Mouse (Mus musculus): ENCODE data around the gene Agbl4.

Agbl4 gene

DNA sequence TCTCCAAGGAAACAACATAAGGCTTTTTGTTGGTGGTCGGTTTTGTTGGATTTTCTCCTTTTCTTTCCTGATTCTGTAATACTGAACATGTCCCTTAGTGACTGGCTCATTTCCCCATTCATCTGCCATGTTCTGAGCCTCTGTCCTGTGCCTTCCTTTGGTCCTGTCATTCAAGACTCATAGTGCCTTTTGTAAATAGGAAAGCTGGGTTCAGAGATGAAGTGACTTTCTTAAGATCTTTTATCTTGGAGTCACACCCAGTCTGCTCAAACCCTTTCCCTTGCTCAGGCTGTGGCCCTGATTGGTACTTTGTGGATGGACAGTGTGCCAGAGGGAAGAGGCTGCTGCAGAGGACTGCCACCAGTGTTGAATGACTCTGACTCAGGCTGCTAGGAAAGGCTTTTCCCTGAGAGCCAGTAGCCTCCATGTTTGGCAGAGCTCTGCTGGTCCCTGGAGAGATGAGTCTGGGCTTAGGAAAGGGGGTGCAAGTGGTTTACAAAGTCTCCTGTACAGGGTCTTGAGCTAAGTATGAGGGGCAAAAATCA lies 1047.2 kb downstream of the Agbl4 start:
- DNase-seq (ENCODE audit: low spot score in 2 of 2), result no peak

DNA sequence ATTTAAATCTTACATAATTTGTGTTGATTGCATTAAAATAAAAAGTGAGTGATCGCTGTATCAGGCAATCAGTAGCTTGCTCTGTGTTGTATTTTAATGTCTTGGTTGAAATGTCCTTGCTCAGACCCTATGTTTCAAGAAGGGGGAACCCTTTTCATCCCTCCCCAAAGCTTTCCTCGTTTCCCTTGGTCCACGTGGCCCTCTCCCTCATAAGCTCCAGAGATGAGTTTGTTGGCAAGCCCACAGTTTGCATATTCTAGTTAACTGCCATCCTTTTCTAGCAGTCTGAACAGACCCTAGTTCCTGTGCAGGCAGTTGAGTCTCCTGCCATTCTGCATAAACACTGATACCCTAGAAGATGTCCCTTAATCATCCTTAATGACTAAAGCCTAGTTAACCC lies 1050.5 kb downstream of the Agbl4 start:
- DNase-seq (ENCODE audit: low spot score in 2 of 2), result no peak

DNA sequence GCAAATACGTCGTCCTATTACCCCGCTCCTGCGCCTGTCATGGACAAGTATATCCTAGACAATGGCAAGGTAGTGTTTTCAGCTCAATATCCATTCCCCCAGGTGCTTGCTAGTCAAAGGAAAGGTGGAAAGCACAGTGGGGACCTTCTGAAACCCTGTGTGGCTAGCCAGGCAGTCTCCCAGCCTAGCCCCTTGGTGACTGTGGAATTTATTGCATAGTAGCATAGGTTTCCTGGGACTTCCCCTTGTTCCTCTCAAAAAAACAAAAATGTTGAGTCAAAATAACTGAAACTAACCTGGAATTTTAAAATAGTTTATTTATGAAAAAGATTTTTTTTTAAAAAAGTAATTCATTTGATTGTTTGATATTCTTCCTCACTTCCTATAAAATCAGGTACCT lies 1051.1 kb downstream of the Agbl4 start:
- DNase-seq (ENCODE audit: low spot score in 2 of 2), result no peak

- no peak for DNase-seq (ENCODE audit: low spot score in 2 of 2)
Observed at GRCm38 (mm10) chr4:111449442-111450199, 1052.2 kb downstream of the Agbl4 start.

- DNase-seq (ENCODE audit: low spot score in 2 of 2), result no peak
Observed at GRCm38 (mm10) chr4:111451283-111451918, 1053.9 kb downstream of the Agbl4 start.

GRCm38 (mm10) chr4:111452192-111452591 lies 1054.7 kb downstream of the Agbl4 start:
- no peak for DNase-seq (ENCODE audit: low spot score in 2 of 2)

DNA sequence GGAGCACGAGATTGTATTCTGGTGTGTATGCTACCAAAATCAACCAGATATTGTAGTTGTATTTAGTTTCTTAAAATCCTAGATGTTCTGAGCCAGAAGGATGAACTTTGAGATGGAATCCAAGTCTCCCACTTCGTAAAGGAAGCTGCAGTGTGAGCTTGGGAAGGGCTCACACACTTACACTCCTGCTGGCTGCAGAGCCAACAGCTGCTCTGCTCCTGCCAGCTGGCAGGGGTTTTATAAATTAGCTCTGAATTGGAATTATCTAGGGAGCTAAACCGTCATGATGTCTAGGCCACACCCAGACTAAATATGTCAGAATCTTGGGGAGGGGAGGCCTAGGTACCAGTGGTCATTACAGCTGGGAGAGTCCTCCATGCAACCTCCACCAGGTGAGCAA lies 1055.8 kb downstream of the Agbl4 start:
- no peak for DNase-seq (ENCODE audit: low spot score in 2 of 2)

- DNase-seq (ENCODE audit: low spot score in 2 of 2), result no peak
Observed at GRCm38 (mm10) chr4:111455621-111456020, 1058.2 kb downstream of the Agbl4 start.

GRCm38 (mm10) chr4:111457568-111457967 lies 1060.1 kb downstream of the Agbl4 start:
- no peak for DNase-seq (ENCODE audit: low spot score in 2 of 2)

GRCm38 (mm10) chr4:111467293-111467773 lies 1069.9 kb downstream of the Agbl4 start:
- no peak for DNase-seq (ENCODE audit: low spot score in 2 of 2)

GRCm38 (mm10) chr4:111467796-111468195 lies 1070.3 kb downstream of the Agbl4 start:
- DNase-seq (ENCODE audit: low spot score in 2 of 2), result no peak

DNA sequence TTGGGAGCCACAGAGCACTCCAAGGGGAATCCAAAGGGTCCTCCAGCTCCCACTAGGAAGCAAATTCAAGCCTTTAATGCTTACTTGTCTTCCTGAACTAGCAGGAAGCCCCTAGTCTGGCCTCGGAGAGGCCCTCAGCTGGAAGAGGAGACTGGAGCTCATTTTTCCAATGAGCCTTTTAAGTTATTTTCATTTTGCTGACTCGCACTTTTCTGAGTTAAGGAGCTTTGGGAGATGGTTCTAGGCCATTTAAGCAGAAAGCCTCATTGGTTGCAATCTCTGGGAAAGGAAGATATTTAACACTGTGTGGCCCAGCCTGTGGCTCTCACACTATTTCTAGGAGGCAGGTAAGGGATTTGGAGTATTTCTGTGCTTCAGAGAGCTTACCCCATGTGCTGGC lies 1072.4 kb downstream of the Agbl4 start:
- DNase-seq (ENCODE audit: low spot score in 2 of 2), result no peak

DNA sequence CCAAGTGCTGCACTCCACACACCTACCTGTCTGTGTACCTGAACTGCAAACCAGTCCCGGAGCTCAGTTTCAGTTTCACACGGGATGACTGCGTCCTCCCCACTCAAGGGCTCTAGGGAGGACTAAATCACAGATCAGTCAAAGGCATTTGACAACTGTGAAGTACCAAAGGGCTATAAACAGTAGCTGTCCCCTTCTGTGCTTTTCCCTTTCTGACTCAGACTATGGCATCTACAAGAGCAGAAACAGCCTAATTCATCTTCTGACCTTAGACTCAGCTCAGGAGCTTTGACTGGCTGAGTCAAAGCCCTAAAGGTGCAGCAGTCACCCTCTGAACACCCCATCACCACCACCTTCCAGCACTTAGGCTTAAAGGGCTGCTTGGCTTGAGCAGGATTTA lies 1074.3 kb downstream of the Agbl4 start:
- no peak for DNase-seq (ENCODE audit: low spot score in 2 of 2)

GRCm38 (mm10) chr4:111472511-111472910 lies 1075.0 kb downstream of the Agbl4 start:
- no peak for DNase-seq (ENCODE audit: low spot score in 2 of 2)

- DNase-seq (ENCODE audit: low spot score in 2 of 2), result no peak
Observed at GRCm38 (mm10) chr4:111473014-111473413, 1075.6 kb downstream of the Agbl4 start.

DNA sequence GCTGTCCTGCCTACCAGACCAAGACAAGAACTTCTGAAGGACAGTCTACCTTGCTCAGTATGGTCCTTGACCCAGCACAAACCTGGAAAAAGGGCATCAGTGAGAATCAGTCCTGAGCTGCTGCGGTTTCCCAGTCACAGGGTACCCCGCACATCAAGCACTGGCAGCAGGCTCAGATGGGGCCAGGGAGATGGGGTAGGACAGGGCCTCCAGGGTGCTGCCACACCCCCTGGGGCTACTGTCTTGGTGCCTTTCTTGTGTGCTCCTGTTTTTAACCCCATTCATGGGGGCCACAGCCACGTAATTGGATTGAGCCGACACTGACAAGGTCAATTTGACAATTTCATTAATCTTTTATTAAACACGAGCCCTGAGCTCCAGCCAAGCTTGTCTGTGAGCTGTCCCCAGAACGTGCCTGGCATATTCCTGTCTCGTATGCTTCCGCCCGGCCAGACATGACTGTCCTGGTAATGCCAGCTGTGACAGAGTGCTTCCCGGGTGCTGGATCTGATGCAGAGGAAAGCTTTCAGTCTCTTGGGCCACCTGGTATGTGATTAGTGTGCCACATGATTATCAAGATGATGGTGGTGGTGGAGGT lies 1078.0 kb downstream of the Agbl4 start:
- DNase-seq (ENCODE audit: low spot score in 2 of 2), result no peak

GRCm38 (mm10) chr4:111477507-111477906 lies 1080.0 kb downstream of the Agbl4 start:
- no peak for DNase-seq (ENCODE audit: low spot score in 2 of 2)

- DNase-seq (ENCODE audit: low spot score in 2 of 2), result no peak
Observed at GRCm38 (mm10) chr4:111483499-111483898, 1086.0 kb downstream of the Agbl4 start.

DNA sequence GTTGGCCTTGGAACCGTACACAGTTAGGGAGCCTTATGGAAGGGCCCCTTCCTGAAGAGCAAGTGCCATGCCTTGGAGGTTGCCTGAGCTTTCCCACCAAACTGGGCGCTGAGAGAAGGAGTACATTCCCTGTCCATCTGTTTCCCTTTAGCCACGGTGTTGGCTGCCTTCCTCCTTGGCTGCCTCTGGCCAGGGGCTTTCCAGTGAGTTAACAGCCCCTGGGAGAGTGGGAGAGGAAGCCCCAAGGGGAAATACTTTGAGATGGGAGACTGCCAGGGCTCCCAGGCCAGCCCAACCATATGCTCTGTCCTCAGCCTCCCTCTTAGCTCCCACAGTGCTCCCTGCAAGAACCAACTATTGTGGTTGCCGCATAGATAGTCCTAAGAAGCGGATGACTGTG lies 1087.7 kb downstream of the Agbl4 start:
- peak in 1 of 2 experiments; percentile 32 for DNase-seq (ENCODE audit: low spot score in 2 of 2)

GRCm38 (mm10) chr4:111486187-111486586 lies 1088.7 kb downstream of the Agbl4 start:
- DNase-seq (ENCODE audit: low spot score in 2 of 2), result no peak

- DNase-seq (ENCODE audit: low spot score in 2 of 2), result no peak
Observed at GRCm38 (mm10) chr4:111487233-111487843, 1089.9 kb downstream of the Agbl4 start.

- no peak for DNase-seq (ENCODE audit: low spot score in 2 of 2)
Observed at GRCm38 (mm10) chr4:111493750-111494404, 1096.4 kb downstream of the Agbl4 start.
